Mouse (Mus musculus) layer of hippocampus, adult 11-12 months (tissue): Measurements from ENCODE around the gene Cnih3.
A peak's percentile ranks its signal among the peaks of the same experiment; 100 is the strongest.

Source experiments
- DNase-seq: peaks from one replicate; pipeline ENCODE4 v3.0.0; 2022; ENCODE audit warnings: low spot score

Cnih3 gene

DNA sequence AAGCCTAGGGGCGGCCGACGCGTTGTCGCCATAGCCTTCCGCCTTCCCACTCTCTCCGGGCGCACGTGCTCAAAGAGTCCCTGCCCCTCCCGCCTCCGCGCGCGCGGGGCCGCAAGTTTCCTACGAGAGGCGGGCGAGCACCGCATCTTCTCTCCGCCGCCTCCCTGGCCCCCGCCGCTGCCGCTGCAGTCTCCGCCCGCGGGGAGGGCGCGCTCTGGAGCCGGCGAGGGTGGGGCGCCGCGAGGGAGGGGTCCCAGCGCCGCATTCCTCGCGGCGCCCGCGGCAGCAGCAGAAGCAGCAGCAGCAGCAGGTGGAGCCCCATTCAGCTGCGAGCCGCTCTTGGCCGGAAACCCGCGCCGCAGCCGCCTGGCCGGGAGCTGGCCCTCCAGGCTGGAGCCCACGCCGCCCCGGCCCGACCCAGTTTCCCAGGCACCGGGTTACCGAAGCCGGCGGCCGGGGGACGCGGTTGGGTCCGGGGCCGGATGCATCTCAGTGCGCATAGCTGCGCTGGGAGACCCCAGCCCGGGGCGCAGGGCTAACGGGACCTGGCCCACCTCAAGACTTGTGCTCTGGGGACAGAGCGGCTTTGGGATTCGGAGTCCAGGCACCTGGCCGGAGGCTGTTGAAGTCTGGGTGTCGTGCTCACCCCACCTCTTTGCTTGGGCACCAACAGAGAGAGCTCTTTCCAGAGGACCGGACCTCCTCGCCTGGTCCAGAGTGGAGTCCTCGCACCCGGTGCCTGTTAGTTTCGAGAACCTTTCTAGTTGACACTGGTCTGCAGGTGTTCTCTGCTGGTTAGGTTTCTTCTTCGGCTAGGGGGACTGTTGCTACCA lies at the start of gene Cnih3:
Gene Cnih3, plus strand, starts transcription at position 262 of the 833 bp plus-strand sequence.
- DNase-seq = peak; percentile 38

DNA sequence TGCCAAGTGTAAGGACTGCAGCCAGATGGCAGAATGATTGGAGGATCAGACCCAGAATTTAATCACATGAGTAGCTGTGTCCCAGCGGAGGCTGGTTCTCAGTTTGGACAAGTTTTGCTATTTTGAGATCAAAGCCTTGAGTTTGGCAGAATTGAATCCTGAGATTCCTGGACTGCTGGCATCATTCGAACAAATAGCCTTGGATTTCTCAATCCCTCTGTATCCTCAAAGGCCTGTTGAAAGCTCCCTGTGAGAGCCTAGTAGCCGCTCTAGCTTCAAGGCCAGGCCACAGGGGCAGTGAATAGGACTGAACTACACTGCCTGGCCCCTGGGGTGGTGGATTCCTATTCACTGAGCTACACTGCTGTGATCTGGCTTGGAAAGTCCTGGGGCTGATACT lies 44.4 kb upstream of the Cnih3 start:
- DNase-seq = no peak

GRCm38 (mm10) chr1:181310712-181311111 lies 41.7 kb upstream of the Cnih3 start:
- no peak for DNase-seq

DNA sequence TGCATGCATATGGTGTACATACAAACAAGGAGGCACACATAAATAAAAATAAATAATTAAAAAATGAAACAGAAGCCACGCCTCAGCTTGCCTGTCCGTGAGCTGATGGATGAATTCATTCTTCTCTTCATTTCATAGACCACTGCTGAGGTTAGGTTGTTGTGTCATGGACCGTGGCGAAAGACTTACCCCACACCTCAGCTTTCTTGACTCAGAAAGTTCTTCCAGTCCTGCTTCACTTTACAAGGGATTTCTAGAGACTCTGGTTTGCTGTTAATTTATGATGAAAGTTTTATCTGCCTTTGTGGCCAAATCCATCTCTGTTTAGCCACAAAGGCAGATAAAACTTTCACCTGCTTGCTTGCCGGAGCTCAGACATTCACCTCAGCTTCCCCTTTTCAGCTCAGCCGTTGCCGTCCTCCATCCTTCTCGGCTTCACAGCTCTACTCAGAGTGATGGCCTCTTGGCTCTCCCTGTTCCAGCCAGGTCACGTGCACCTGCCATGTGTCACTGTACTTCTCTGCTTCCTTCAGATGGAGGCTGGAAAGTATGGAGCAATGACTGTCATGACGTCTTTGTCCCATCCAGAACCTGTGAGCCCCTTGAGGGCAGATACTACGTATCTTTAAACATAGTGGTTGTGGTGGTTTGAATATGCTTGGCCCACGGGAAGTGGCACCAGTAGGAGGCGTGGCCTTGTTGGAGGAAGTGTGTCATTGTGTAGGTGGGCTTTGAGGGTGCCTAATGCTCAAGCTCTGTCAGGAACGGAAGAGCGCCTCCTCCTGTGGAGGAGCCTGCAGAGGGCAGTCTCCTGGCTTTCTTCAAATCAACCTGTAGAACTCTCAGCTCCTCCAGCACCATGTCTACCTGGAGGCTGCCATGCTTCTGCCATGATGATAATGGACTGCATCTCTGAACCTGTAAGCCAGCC lies 40.0 kb upstream of the Cnih3 start:
- no peak for DNase-seq

DNA sequence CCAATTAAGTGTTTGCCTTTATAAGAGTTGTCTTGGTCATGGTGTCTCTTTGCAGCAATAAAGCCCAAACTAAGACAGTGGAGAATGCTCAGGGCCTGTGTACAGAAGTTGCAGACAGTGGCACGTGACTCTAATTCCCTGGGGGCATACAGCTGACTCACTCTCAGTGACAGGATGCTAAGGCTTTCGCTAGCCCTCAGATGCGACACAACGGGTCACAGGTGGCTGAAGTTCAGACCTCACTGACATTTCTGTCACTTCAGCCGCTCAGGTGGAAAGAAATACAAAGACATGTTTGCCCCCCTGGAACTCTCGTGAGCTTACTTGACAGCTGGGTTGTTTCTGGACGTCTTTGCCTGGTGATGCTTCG lies 39.4 kb upstream of the Cnih3 start:
- DNase-seq = no peak

- no peak for DNase-seq
These were observed 38.1 kb upstream of the Cnih3 start for GRCm38 (mm10) chr1:181314301-181314700.

- DNase-seq = no peak
These were observed 37.1 kb upstream of the Cnih3 start for GRCm38 (mm10) chr1:181315350-181315749.

DNA sequence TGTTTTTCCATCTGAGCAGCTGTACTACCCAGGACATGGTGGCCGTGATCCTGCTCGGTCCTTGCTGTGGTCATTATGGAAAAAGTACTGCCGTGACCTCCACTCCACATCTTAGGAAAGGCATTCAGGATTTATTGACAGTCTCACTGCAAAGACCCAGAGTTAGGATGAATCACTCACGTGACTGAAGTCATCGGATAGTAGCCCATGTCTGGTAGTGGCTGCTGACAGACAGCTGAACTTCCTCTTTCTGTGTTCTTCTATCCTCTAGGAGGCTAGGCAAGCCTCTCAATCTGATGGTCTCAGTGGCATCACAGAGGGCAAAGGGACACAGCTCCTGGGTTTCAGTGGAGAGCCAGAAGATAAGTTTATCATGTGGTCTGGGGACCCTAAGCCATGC lies 35.9 kb upstream of the Cnih3 start:
- DNase-seq = no peak

DNA sequence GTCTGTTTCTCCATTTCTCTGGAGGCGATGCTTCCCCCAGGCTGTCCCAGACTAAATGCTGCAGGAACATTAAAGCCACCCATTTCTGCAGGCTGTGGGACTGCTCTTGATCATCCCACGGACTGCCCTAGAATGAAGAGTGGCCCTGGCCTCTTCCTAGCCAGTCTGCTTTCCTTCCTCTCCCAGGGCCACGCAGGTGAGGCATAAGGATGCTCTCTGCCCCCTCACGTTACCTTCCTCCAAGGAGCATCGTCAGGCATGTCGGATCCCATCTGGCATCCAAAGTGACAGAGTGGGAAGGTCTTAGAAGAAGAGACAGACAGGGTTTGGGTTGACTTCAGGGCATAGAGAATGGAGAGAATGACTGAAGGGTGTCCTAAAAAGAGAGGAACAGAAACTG lies 33.0 kb upstream of the Cnih3 start:
- no peak for DNase-seq

GRCm38 (mm10) chr1:181321149-181321548 lies 31.3 kb upstream of the Cnih3 start:
- no peak for DNase-seq

DNA sequence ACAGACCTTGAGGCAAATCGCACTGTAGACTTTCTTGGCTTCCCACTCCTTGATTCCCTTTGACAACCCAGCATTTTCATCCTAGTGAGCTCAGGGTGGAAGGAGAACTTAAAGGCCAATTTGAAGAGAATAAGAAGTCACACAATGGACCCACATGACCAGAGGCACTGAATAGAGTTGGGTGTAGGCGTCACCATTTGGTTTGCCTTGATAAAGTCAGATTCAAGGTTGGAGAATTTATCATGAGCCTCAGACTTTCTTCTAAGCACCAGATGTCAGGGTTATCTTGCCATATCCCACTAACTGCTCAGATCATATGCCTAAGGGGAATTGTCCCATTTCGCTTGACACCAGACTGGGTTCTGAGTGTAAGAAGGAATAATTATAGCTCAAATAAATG lies 29.3 kb upstream of the Cnih3 start:
- DNase-seq = no peak

GRCm38 (mm10) chr1:181327137-181327536 lies 25.3 kb upstream of the Cnih3 start:
- no peak for DNase-seq

GRCm38 (mm10) chr1:181327636-181328420 lies 24.6 kb upstream of the Cnih3 start:
- DNase-seq = no peak

DNA sequence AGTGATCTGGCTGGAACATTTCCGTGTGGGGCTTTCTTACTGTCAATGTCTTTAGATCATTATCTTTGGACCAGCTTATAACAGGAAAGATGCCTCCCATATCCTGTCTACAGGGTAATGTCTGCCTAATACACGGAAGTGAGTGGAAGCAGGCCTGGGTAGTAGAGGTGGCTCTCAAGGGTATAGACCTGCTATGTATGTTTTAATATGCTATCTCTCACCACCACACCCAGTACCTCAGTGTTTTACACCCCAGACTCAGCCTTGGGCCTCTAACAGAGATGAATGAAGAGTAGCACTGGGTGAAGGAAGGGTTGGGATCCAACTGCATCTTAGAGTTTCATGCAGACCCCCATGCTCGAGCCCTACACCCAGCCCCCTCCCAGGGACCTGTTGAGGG lies 23.3 kb upstream of the Cnih3 start:
- DNase-seq = no peak

DNA sequence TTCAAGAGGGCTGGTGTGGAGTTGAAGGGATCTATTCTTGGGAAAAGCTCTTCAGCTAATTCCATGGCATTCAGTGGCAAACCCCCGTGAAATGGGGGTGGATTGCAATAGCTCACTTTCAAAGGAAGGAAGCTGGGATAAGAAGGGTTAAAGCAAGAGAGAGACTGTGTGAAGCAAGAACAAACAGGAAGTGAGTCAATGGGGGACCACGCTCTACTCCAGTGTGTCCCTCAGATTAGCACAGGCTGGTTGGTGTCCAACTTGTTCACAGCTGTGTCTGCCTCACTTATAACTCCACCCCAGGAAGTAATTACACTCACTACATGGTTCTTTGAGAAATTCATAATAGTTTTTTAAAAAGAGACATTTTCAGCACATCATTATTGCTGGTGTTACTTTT lies 19.8 kb upstream of the Cnih3 start:
- no peak for DNase-seq

DNA sequence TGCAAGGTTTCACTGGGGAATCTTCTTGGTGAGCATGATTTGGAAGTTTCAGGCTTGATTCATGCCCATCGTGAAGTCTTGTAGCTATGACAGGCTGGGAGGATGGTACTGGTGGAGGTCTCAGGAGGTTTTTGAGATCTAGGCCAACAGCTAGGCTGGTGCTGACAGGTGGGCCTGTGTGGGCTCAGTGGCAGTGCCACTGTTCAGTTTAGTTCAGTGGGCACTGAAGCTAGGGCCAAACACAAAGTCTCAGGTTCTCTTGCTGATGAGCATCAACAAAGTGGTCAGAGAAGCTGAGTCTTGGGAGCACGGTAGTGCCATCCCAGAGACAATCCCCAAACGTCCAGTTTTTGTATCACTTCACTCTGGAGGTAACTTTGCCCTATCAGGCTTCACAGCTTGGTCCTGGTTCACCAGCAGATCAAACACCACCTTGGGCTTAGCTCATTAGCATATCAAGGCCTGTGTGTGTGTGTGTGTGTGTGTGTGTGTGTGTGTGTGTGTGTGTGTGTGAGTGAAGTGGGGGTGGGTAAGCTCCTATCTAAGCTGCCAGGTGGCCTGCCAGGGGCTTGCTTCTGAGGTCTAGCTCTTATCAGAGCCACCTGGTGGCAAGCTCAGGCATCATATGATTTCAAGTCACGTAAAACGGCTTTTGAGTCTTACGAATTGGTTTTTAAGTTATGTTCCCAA lies 18.0 kb upstream of the Cnih3 start:
- no peak for DNase-seq

GRCm38 (mm10) chr1:181335019-181335365 lies 17.4 kb upstream of the Cnih3 start:
- DNase-seq = no peak

DNA sequence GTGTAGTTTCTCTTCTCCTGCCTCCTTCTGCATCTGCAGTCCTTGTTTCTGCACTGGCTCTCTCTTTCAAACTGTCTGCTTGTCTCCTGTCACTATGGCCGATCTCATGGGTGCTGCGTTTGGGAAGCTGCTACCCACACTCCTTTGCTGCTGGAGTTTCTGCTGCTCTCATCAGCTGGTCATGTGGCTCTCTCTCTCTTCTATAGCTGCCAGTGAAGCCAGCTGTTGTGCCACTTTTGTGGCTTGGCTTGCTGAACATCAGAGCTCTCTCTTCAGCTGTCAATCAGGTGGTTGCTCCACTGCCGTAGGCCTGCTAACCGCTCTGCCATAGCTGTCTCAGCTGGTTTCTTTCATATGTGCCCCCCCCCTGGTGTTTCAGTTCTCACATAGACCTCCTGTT lies 17.0 kb upstream of the Cnih3 start:
- no peak for DNase-seq

DNA sequence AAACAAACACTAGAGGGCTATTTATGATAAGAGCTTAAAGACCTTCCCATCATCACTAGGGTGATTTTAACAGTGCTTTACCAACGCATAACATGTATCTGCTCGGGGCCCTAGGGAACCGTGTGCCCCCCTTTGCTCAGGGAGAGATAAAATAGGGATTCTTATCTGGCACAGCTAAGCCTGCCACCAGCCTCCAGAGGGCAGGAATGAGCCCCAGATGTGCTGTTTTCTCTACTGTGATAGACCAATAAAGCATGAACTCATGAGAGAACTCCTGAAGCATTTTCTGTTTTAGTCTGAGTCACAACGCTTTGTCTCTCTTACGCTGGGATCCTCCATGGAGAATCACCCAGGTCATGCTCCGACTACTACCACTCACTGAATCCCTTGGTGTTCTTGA lies 15.6 kb upstream of the Cnih3 start:
- no peak for DNase-seq

- DNase-seq = no peak
These were observed 13.3 kb upstream of the Cnih3 start for GRCm38 (mm10) chr1:181339106-181339505.

DNA sequence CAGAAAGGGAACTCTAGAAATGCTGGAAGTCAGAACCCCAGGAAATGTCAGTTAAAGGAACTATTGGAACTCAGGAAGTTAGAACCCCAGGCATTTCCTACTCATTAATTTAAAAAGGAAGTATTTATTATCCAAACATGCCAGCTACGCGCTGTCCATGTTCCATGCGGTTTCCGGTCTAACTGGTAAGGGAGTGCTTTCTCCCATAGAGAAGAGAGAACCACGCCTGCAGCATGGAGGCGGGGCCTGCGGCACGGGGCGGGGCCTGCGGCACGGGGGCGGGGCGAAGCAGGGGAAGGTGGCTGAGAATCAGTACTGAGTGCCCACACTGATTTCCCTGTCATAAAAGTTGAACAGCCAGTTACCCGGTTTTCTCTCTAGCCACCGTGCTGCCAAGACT lies 6.9 kb upstream of the Cnih3 start:
- no peak for DNase-seq

DNA sequence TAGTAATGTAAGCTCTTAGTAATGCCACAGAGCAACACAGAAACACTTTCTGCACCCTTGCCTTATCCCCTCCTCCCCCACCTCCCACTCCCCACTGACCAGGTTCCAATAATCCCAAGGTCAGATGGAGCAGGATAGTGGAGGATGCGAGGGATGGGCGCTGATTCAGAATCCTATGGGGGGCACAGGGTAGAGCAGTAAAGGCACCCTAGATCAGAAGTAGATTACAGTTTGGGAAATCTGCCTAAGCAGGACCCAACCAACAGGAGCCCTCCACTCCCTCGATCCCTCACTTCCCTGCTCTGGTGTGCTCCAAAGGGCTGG lies 423 bp upstream of the Cnih3 start:
- no peak for DNase-seq
